Mouse (Mus musculus): ENCODE measurements around the gene Zbtb12.
"Not testable (repeated sequence)": the region's sequence is repeated elsewhere in the genome, so short reads cannot be mapped to it uniquely, and the experiment has no call there.

The Zbtb12 gene

GRCm38 (mm10) chr17:34874321-34874720 is 5.0 kb upstream of the Zbtb12 start:
- no peak for DNase-seq

DNA sequence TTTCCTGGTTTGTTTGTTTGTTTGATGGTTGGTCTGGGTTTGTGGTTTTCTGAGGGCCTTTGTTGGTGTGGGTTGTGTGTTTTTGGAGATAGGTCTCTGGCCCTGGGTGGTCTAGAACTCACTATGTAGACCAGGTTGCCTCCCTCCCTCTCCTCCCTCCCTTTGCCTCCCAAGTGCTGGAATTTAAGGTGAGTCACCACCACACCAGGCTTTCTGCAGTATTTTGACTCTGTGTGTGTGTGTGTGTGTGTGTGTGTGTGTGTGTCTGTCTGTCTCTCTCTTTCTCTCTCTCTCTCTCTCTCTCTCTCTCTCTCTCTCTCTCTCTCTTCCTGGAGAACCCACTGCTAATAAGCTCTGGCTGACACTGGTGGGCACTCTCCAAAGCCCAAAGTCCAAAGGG is 1.9 kb downstream of the Zbtb12 start:
- no peak for DNase-seq

- DNase-seq = peak; percentile 42
Observed at GRCm38 (mm10) chr17:34881683-34882310, 2.5 kb downstream of the Zbtb12 start, which contains the start of gene Gm20547. Gm20547 (minus strand) TSS chr17:34882042.

DNA sequence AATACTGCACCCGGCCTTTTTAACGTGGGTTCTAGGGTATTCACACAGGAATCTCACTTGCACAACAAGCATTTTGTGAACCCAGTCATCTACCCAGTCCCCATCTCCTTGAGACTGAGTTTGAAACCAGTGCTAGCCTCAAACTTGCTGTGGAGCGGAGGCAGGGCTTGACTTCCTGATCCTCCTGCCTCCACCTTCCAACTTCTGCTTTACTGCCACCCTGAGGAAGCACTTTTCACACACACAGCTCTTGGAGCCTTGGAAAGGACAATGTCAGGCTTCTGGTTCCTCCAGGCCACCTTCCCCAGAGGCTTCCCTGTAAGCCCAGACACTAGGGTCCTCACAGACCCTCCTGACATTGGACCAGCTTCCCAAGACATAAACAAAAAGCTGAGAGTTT is 4.0 kb downstream of the Zbtb12 start:
- DNase-seq = no peak

- no peak for DNase-seq
Observed at GRCm38 (mm10) chr17:34884704-34885103, 5.4 kb downstream of the Zbtb12 start.

- no peak for DNase-seq
Observed at GRCm38 (mm10) chr17:34885615-34886014, 6.3 kb downstream of the Zbtb12 start.

DNA sequence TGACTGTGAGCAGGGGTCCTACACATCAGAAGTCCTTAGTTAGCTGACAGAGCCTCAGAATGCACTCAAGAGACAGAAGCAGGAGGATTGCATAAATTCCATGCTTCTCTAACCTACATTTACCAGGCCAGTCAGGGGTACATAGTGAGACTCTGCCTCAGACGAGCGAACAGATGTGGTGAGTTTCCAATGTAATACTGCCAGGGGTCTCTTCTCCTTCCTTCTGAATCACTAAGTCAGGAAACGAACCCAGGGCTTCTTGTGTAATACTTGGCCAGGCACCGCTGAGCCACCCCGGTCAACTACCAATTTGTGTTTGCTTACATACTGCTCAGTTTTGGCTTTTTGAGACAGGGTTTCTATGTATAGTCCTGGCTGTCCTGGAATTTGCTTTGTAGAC is 8.7 kb downstream of the Zbtb12 start:
- DNase-seq = no peak

- DNase-seq = no peak
Observed at GRCm38 (mm10) chr17:34890074-34890743, 10.9 kb downstream of the Zbtb12 start.

DNA sequence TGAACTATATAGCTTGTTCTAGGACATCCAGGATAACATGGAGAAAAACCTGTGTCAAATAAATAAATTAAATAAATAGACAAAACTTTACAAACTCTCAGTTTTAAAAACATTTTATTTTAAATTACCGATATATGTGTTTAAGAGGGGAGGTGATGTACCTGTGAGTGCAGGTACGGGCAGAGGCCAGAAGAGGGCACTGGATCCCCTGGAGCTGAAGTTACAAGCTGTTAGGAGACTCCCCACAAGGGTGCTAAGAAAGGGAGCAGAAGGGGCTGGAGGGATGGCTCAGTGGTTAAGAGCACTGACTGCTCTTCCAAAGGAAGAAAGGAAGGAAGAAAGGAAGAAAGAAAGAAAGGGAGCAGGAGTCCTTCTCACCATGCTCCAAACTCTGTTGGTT is 12.1 kb downstream of the Zbtb12 start:
- no peak for DNase-seq

GRCm38 (mm10) chr17:34893072-34893824 is 14.0 kb downstream of the Zbtb12 start:
- no peak for DNase-seq

DNA sequence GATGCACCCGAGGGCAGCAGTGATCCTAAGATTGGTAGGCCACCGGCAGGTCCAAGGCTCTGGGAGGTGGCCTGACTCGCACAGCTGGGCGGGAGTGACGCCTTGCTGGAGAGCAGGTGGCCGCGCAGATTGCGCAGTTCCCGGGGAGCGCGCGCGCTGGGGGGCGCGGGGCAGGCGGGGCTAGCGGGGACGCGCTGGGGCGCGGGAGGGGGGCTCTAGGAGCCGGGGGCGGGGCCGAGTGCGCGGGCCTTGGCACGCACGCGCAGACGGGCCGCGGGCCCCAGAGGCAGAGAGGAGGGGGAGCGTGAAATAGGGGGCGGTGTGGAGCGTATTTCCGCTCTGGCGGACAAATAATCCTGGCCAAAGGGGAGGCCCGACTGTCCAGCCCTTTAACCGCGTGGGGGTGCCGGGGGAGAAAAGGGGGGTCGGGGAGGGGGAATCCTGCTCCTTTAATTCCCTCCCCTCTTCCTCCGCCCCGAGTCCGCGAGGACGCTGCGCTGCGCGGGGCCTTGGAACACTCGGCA is 14.9 kb downstream of the Zbtb12 start:
- peak; percentile 97 for DNase-seq

- peak; percentile 77 for DNase-seq
Observed at GRCm38 (mm10) chr17:34894801-34895530, 15.7 kb downstream of the Zbtb12 start.

- peak; percentile 22 for DNase-seq
Observed at GRCm38 (mm10) chr17:34895724-34896123, 16.4 kb downstream of the Zbtb12 start.

DNA sequence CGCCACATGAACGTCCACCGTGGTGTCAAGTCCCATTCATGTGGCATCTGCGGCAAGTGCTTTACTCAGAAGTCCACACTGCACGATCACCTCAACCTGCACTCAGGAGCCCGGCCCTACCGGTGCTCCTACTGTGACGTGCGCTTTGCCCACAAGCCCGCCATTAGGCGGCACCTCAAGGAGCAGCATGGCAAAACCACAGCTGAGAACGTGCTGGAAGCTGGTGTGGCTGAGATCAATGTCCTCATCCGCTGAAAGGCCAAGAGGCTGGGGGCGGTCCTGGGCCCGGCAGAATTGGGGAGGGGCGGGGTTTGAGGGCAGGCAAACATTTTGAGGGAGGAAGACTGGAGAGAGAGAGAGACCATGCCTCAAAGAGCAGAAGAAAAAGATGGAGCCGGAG is 17.1 kb downstream of the Zbtb12 start:
- peak; percentile 47 for DNase-seq

DNA sequence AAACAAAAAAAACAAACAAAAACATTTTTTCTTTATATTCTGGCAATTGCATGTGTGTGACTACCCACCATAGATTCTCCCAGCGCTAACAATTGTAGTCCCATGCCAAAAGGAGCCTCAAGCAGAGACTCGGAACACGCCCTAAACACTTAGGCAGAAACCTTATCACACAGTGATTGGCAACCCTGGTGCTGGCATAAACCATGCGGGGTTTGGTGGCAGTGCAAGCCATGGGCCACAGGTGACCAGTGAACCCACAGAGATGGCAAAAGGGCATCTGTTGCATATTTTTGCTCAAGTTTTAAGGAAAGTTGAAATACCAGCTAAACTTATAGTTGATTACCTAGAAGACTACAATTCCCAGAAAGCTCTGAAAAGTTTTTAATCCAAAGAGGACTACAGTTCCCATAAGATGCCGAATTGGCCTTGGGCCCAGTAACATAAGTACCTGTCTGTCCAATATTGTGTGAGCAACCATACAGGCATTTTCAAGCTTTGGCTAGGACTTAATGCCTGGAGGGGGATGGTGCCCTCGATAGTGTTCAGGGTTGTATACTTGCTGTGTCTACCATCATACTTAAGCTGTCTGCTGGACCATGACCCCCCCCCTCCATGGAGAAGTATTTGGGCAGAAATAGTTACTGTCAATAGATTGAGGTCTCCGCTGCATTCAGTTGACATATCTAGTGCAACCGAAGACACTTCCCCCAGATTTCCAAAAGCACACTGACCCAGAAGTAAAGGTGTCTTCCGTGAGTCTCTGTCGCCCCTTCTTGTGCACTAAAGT is 18.3 kb downstream of the Zbtb12 start:
- peak; percentile 60 for DNase-seq

- peak; percentile 87 for DNase-seq
Observed at GRCm38 (mm10) chr17:34898160-34898586, 18.9 kb downstream of the Zbtb12 start, which contains the start of the genes C2 and Ehmt2. C2 (minus strand) TSS chr17:34898265. Ehmt2 (plus strand) TSS chr17:34898469.

DNA sequence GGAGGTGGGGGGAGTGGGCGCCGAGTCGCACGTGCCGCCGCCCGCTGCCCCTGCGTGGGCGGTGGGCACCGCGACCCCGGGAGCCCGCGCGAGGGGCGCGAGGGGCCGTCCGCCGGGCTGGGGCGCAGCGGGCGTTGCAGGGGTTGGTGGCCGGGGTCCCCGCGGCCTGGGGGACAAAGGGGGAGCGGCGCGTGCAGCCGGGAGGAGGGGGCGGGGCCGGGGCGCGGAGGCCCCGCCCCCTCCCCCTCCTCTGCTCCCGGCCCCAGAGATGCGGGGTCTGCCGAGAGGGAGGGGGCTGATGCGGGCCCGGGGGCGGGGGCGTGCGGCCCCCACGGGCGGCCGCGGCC is 19.4 kb downstream of the Zbtb12 start:
- peak; percentile 65 for DNase-seq

GRCm38 (mm10) chr17:34899053-34899889 is 20.0 kb downstream of the Zbtb12 start:
- peak; percentile 71 for DNase-seq

DNA sequence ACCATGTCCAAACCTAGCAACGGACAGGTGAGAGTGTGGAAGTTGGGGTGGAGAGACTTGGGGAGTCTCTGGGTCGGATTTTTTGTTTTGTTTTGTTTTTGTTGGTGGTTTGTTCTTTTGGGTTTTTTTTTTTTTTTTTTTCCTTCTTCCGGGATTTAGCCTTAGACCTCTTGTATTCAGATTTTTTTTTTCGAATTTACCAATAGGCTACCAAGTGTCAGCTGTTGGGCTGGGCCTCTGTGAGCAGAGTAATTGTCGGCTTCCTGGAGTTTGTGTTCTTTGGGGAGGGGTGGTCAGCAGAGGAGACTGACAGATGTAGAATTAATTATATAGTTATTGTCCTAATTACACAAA is 20.6 kb downstream of the Zbtb12 start:
- DNase-seq = peak; percentile 57

DNA sequence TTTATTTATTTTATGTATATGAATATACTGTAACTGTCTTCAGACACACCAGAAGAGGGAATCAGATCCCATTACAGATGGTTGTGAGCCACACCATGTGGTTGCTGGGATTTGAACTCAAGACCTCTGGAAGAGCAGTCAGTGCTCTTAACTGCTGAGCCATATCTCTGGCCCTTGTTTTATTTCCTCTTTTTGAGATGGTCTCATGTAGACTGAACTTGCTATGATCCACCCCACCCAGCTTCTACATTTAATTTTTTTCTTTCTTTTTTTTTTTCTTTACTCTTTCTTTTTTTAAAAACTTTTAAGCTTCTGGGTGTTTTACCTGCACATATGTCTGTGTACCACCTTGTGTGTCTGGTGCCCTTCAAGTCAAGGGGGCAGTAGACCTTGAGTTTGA is 21.5 kb downstream of the Zbtb12 start:
- DNase-seq = not testable (repeated sequence)

DNA sequence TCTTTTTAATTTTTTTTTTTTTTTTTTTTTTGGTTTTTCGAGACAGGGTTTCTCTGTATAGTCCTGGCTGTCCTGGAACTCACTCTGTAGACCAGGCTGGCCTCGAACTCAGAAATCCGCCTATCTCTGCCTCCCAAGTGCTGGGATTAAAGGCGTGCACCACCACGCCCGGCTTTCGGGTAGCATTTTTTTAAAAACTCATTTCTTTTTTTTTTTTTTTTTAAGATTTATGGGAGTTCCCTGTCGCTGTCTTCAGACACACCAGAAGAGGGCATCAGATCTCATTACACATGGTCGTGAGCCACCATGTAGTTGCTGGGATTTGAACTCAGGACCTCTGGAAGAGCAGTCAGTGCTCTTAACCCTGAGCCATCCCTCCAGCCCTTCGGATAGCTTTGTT is 22.7 kb downstream of the Zbtb12 start:
- not testable (repeated sequence) for DNase-seq
